Mouse (Mus musculus): ENCODE data around the gene Trim41. TPM values are rescaled to one million over a fixed set of nuclear protein-coding genes. Genes with fewer than 3 reads are reported as not detected.

Gene Trim41
- total RNA-seq (2023; ENCODE audit: inconsistent age): 54.3 to 70.1 TPM (median 66.1 TPM) in 4 replicates

GRCm38 (mm10) chr11:48816800-48817665, at the start of gene Trim41:
TSS of gene Trim41 (minus strand) at chr11:48817353.

GRCm38 (mm10) chr11:48825979-48826751, 9.0 kb upstream of the Trim41 start, which contains the start of the genes Trim7 and Gm12184:
TSS of gene Trim7 (plus strand) at chr11:48826140.
TSS of gene Gm12184 (minus strand) at chr11:48826655.

GRCm38 (mm10) chr11:48799921-48800701, 17.0 kb downstream of the Trim41 start, which contains the start of gene Rack1:
TSS of gene Rack1 (plus strand) at chr11:48800332.

Other genes starting within 250 kb of the Trim41 start
- gene Rack1, start 17.0 kb downstream of the Trim41 start, total RNA-seq (2023; ENCODE audit: inconsistent age): 1,496 to 1,621 TPM (median 1,552 TPM) in 4 replicates
- 150 to 194 TPM (median 166 TPM) in 4 replicates for gene Trim7, start 8.8 kb upstream of the Trim41 start, total RNA-seq (2023; ENCODE audit: inconsistent age)
- gene Gm12184, start 9.3 kb upstream of the Trim41 start, total RNA-seq (2023; ENCODE audit: inconsistent age): 1.1 to 1.7 TPM (median 1.3 TPM) in 4 replicates
- gene Irgm1, start 54.3 kb upstream of the Trim41 start, total RNA-seq (2023; ENCODE audit: inconsistent age): 38.4 to 53.1 TPM (median 43.4 TPM) in 4 replicates
- 8.8 to 14.4 TPM (median 10.4 TPM) in 4 replicates for gene Gm5431, start 84.9 kb upstream of the Trim41 start, total RNA-seq (2023; ENCODE audit: inconsistent age)
- gene Psme2b, start 128.8 kb upstream of the Trim41 start, total RNA-seq (2023; ENCODE audit: inconsistent age): 44.1 to 57.9 TPM (median 54.0 TPM) in 4 replicates
- gene Olfr56, start 161.5 kb upstream of the Trim41 start, total RNA-seq (2023; ENCODE audit: inconsistent age): 0.35 to 0.63 TPM (median 0.47 TPM) in 4 replicates
- 87.0 to 97.7 TPM (median 90.3 TPM) in 4 replicates for gene 9930111J21Rik1, start 162.0 kb upstream of the Trim41 start, total RNA-seq (2023; ENCODE audit: inconsistent age)
- gene Gm12185, start 174.9 kb upstream of the Trim41 start, total RNA-seq (2023; ENCODE audit: inconsistent age): 1.3 to 2.0 TPM (median 1.8 TPM) in 4 replicates
- gene Tgtp1, start 176.8 kb upstream of the Trim41 start, total RNA-seq (2023; ENCODE audit: inconsistent age): 0.30 to 1.1 TPM (median 0.63 TPM) in 3 of 4 replicates, not detected in the other
- 102 to 129 TPM (median 125 TPM) in 4 replicates for gene 9930111J21Rik2, start 233.9 kb upstream of the Trim41 start, total RNA-seq (2023; ENCODE audit: inconsistent age)
- 2.7 to 6.9 TPM (median 4.7 TPM) in 4 replicates for gene Tgtp2, start 246.9 kb upstream of the Trim41 start, total RNA-seq (2023; ENCODE audit: inconsistent age)